Mouse (Mus musculus) ES-E14 (cell line): ENCODE measurements around the gene Mgll.

Source experiments
- CHD2 ChIP-seq: IDR thresholded peaks from 2 replicates; pipeline ENCODE4 v1.6.1; 2014; ENCODE audit warnings: mild to moderate bottlenecking, low read depth, low read length, inconsistent platforms
- HCFC1 ChIP-seq: IDR thresholded peaks from 2 replicates; pipeline ENCODE4 v1.6.1; 2012; ENCODE audit warnings: low read length, inconsistent platforms, borderline replicate concordance; ENCODE audit not compliant: insufficient read depth
- MAFK ChIP-seq: IDR thresholded peaks from 2 replicates; pipeline ENCODE4 v1.6.1; 2014; ENCODE audit warnings: mild to moderate bottlenecking, low read depth, low read length, inconsistent platforms; ENCODE audit not compliant: insufficient read depth
- ZC3H11A ChIP-seq: IDR thresholded peaks from 2 replicates; pipeline ENCODE4 v1.6.1; 2012; ENCODE audit warnings: low read depth, mild to moderate bottlenecking, inconsistent platforms, low read length, borderline replicate concordance
- ZNF384 ChIP-seq: IDR thresholded peaks from 2 replicates; pipeline ENCODE4 v1.6.1; 2012; ENCODE audit warnings: low read depth, low read length, inconsistent platforms

- TF ChIP-seq ZNF384, result no peak
- TF ChIP-seq CHD2, result no peak
- no peak for TF ChIP-seq MAFK
- TF ChIP-seq ZC3H11A, result no peak
- TF ChIP-seq HCFC1, result no peak
These were observed 39.4 kb downstream of the Mgll start for GRCm38 (mm10) chr6:88763518-88764077.
